Mouse (Mus musculus): ENCODE measurements at regions not wholly inside any gene's neighbourhood (a gene's known extent, or its start where the extent isn't known, plus 50 kb on each side); places are given as distances from the start of the nearest gene placed in this dataset.

DNA sequence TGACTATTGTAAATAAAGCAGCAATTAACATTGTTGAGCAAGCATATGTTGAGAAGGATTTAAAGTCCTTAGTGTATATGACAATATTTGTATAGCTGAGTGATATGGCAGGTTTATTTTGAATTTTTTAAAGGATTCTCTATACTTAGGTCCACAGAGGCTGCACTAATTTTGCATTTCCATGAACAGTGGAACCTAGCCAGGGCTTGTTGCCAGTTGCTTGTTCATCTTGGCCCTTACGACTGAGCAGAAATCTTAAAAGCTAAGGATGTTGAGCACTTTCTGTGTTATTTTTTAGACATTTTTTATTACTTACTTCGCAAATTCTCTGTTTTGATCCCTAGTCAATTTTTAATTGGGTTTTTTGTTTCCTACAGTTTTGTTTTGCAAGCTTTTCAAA lies 417.8 kb downstream of the Cdh7 start:
- CTCF ChIA-PET: no interaction called here
- POLR2A ChIA-PET: no interaction called here

GRCm38 (mm10) chr1:110447742-110448312 lies 465.6 kb downstream of the Cdh7 start:
- ChIA-PET POLR2A (no interaction called here), CTCF (no interaction called here)

- POLR2A ChIA-PET: no interaction called here
Measured at GRCm38 (mm10) chr1:110483476-110483875, 493.9 kb downstream of the Cdh19 start.

GRCm38 (mm10) chr1:110489372-110489771 lies 488.0 kb downstream of the Cdh19 start:
- ChIA-PET CTCF (no interaction called here), POLR2A (no interaction called here)

More at GRCm38 (mm10) chr1:110483476-110483875, 493.9 kb downstream of the Cdh19 start:
- CTCF ChIA-PET: interaction anchor here in 1 of 4 experiments (0.5 kb wide), 1 partner anchor 40 kb away, joined by 3 read pairs; no protein-coding TSS in a partner anchor

Measured in embryonic stem cell, embryonic (primary cell).